Mouse (Mus musculus) heart, postnatal 4 days (tissue): ENCODE measurements at regions not wholly inside any gene's neighbourhood (a gene's known extent, or its start where the extent isn't known, plus 50 kb on each side); places are given as distances from the start of the nearest gene placed in this dataset.
A peak's percentile ranks its signal among the peaks of the same experiment; 100 is the strongest.

Source experiments
- DNase-seq: peaks from one replicate; pipeline ENCODE4 v3.0.0; 2021

- peak; percentile 60 for DNase-seq
Observed at GRCm38 (mm10) chr11:18011101-18011733, 57.5 kb upstream of the Etaa1 start.

GRCm38 (mm10) chr11:18008140-18008539 lies 54.5 kb upstream of the Etaa1 start:
- DNase-seq, result no peak
